Mouse (Mus musculus): ENCODE data around the gene Urm1. TPM values are rescaled to one million over a fixed set of nuclear protein-coding genes. Genes with fewer than 3 reads are reported as not detected.

Urm1 gene
- polyA plus RNA-seq, 1 experiment from 2014 or later: 18.4 TPM

- H3K36me3 ChIP-seq (replicated peaks; ENCODE audit: control insufficient read depth, insufficient read depth, low read depth, low read length): no peaks in the 10 kb centered on the region
- H3K27ac ChIP-seq (replicated peaks; ENCODE audit: low read depth, low read length): no peak overlapping the region
- H3K9ac ChIP-seq (replicated peaks; ENCODE audit: low read length): no peak overlapping the region
- ATAC-seq (replicated peaks; ENCODE audit: insufficient number of reproducible peaks, low FRiP score, low TSS enrichment, low read depth) (no peak), DNase-seq (ENCODE audit: low spot score) (no peak)
- no peaks in the 10 kb centered on the region for H3K27me3 ChIP-seq (ENCODE audit: control insufficient read depth, insufficient read depth, low read length)
- WGBS: 51% methylated on average over 2 of the region's 2 CpGs
- no peak overlapping the region for H3K4me2 ChIP-seq (ENCODE audit: low read depth, low read length)
- no peaks in the 10 kb centered on the region for H3K9me3 ChIP-seq (replicated peaks; ENCODE audit: control insufficient read depth, low read length)
- H3K4me3 ChIP-seq (ENCODE audit: low read depth, low read length): no peak overlapping the region
- H3K4me1 ChIP-seq (ENCODE audit: control insufficient read depth, insufficient read depth, low read length): no peaks in the 10 kb centered on the region
Measured at GRCm38 (mm10) chr2:29835391-29835899, 15.6 kb downstream of the Urm1 start.

- Histone ChIP-seq H3K27ac (replicated peaks; ENCODE audit: low read depth, low read length) (no peak overlapping the region), H3K4me2 (ENCODE audit: low read depth, low read length) (no peak overlapping the region), H3K36me3 (replicated peaks; ENCODE audit: control insufficient read depth, insufficient read depth, low read depth, low read length) (peaks cover 4% of the 10 kb centered on the region), H3K4me3 (ENCODE audit: low read depth, low read length) (no peak overlapping the region), H3K27me3 (ENCODE audit: control insufficient read depth, insufficient read depth, low read length) (peaks cover 14% of the 10 kb centered on the region), H3K4me1 (ENCODE audit: control insufficient read depth, insufficient read depth, low read length) (no peaks in the 10 kb centered on the region), H3K9me3 (replicated peaks; ENCODE audit: control insufficient read depth, low read length) (no peaks in the 10 kb centered on the region), H3K9ac (replicated peaks; ENCODE audit: low read length) (no peak overlapping the region)
- DNase-seq (ENCODE audit: low spot score): no peak
- peak; percentile 37; the same call in 1 of the 2 replicates for ATAC-seq (replicated peaks; ENCODE audit: insufficient number of reproducible peaks, low FRiP score, low TSS enrichment, low read depth)
- 54% methylated on average over 4 of the region's 4 CpGs for WGBS
Measured at GRCm38 (mm10) chr2:29839460-29839859, 19.6 kb downstream of the Urm1 start.

GRCm38 (mm10) chr2:29843231-29844105, 23.6 kb downstream of the Urm1 start:
- H3K9me3 ChIP-seq (replicated peaks; ENCODE audit: control insufficient read depth, low read length): no peaks in the 10 kb centered on the region
- no peak overlapping the region for H3K27ac ChIP-seq (replicated peaks; ENCODE audit: low read depth, low read length)
- H3K27me3 ChIP-seq (ENCODE audit: control insufficient read depth, insufficient read depth, low read length): peaks cover 44% of the 10 kb centered on the region
- H3K36me3 ChIP-seq (replicated peaks; ENCODE audit: control insufficient read depth, insufficient read depth, low read depth, low read length): peaks cover 4% of the 10 kb centered on the region
- 58% methylated on average over 9 of the region's 9 CpGs for WGBS
- no peak overlapping the region for H3K9ac ChIP-seq (replicated peaks; ENCODE audit: low read length)
- no peak overlapping the region for H3K4me3 ChIP-seq (ENCODE audit: low read depth, low read length)
- ATAC-seq (replicated peaks; ENCODE audit: insufficient number of reproducible peaks, low FRiP score, low TSS enrichment, low read depth) (no peak), DNase-seq (ENCODE audit: low spot score) (no peak)
- no peak overlapping the region for H3K4me2 ChIP-seq (ENCODE audit: low read depth, low read length)
- no peaks in the 10 kb centered on the region; the same call in 1 of the 2 replicates for H3K4me1 ChIP-seq (ENCODE audit: control insufficient read depth, insufficient read depth, low read length)

GRCm38 (mm10) chr2:29844115-29844514, 24.2 kb downstream of the Urm1 start:
- no peak overlapping the region for H3K9ac ChIP-seq (replicated peaks; ENCODE audit: low read length)
- H3K36me3 ChIP-seq (replicated peaks; ENCODE audit: control insufficient read depth, insufficient read depth, low read depth, low read length): peaks cover 4% of the 10 kb centered on the region
- peaks cover 45% of the 10 kb centered on the region for H3K27me3 ChIP-seq (ENCODE audit: control insufficient read depth, insufficient read depth, low read length)
- H3K4me3 ChIP-seq (ENCODE audit: low read depth, low read length): no peak overlapping the region; the same call in 1 of the 2 replicates
- ATAC-seq (replicated peaks; ENCODE audit: insufficient number of reproducible peaks, low FRiP score, low TSS enrichment, low read depth) (no peak), DNase-seq (ENCODE audit: low spot score) (no peak)
- WGBS: 61% methylated on average over 2 of the region's 2 CpGs
- H3K9me3 ChIP-seq (replicated peaks; ENCODE audit: control insufficient read depth, low read length): no peaks in the 10 kb centered on the region
- no peak overlapping the region for H3K4me2 ChIP-seq (ENCODE audit: low read depth, low read length)
- no peak overlapping the region for H3K27ac ChIP-seq (replicated peaks; ENCODE audit: low read depth, low read length)
- no peaks in the 10 kb centered on the region; the same call in 1 of the 2 replicates for H3K4me1 ChIP-seq (ENCODE audit: control insufficient read depth, insufficient read depth, low read length)

GRCm38 (mm10) chr2:29844661-29845060, 24.8 kb downstream of the Urm1 start:
- no peak overlapping the region for H3K9ac ChIP-seq (replicated peaks; ENCODE audit: low read length)
- peaks cover 45% of the 10 kb centered on the region for H3K27me3 ChIP-seq (ENCODE audit: control insufficient read depth, insufficient read depth, low read length)
- H3K36me3 ChIP-seq (replicated peaks; ENCODE audit: control insufficient read depth, insufficient read depth, low read depth, low read length): peaks cover 4% of the 10 kb centered on the region
- H3K4me1 ChIP-seq (ENCODE audit: control insufficient read depth, insufficient read depth, low read length): no peaks in the 10 kb centered on the region; the same call in 1 of the 2 replicates
- no peak for ATAC-seq (replicated peaks; ENCODE audit: insufficient number of reproducible peaks, low FRiP score, low TSS enrichment, low read depth)
- no peak overlapping the region for H3K4me3 ChIP-seq (ENCODE audit: low read depth, low read length)
- no peak for DNase-seq (ENCODE audit: low spot score)
- 9% methylated on average over 3 of the region's 3 CpGs for WGBS
- no peak overlapping the region for H3K27ac ChIP-seq (replicated peaks; ENCODE audit: low read depth, low read length)
- no peak overlapping the region for H3K4me2 ChIP-seq (ENCODE audit: low read depth, low read length)
- no peaks in the 10 kb centered on the region for H3K9me3 ChIP-seq (replicated peaks; ENCODE audit: control insufficient read depth, low read length)

- Histone ChIP-seq H3K4me3 (ENCODE audit: low read depth, low read length) (peak overlapping the region; percentile 28), H3K27me3 (ENCODE audit: control insufficient read depth, insufficient read depth, low read length) (peaks cover 45% of the 10 kb centered on the region), H3K9ac (replicated peaks; ENCODE audit: low read length) (peak overlapping the region; percentile 61), H3K4me1 (ENCODE audit: control insufficient read depth, insufficient read depth, low read length) (no peaks in the 10 kb centered on the region; the same call in 1 of the 2 replicates), H3K27ac (replicated peaks; ENCODE audit: low read depth, low read length) (0 out of 2 replicates have a peak overlapping the region, but pooled peaks have one; percentile 28), H3K4me2 (ENCODE audit: low read depth, low read length) (peak overlapping the region; percentile 61), H3K9me3 (replicated peaks; ENCODE audit: control insufficient read depth, low read length) (no peaks in the 10 kb centered on the region), H3K36me3 (replicated peaks; ENCODE audit: control insufficient read depth, insufficient read depth, low read depth, low read length) (peaks cover 4% of the 10 kb centered on the region)
- DNase-seq (ENCODE audit: low spot score) (peak; percentile 16), ATAC-seq (replicated peaks; ENCODE audit: insufficient number of reproducible peaks, low FRiP score, low TSS enrichment, low read depth) (no peak)
- 1% methylated on average over 25 of the region's 25 CpGs for whole genome bisulfite sequencing
Measured at GRCm38 (mm10) chr2:29845636-29846035, 25.8 kb downstream of the Urm1 start.

- H3K27me3 ChIP-seq (ENCODE audit: control insufficient read depth, insufficient read depth, low read length): peaks cover 45% of the 10 kb centered on the region
- 0 out of 2 replicates have a peak overlapping the region, but pooled peaks have one; percentile 28 for H3K27ac ChIP-seq (replicated peaks; ENCODE audit: low read depth, low read length)
Measured at GRCm38 (mm10) chr2:29846061-29846853, 26.4 kb downstream of the Urm1 start.

More at GRCm38 (mm10) chr2:29846061-29846853, 26.4 kb downstream of the Urm1 start:
- Histone ChIP-seq H3K4me3 (ENCODE audit: low read depth, low read length) (peak overlapping the region; percentile 28), H3K9ac (replicated peaks; ENCODE audit: low read length) (peak overlapping the region; percentile 61), H3K9me3 (replicated peaks; ENCODE audit: control insufficient read depth, low read length) (no peaks in the 10 kb centered on the region), H3K36me3 (replicated peaks; ENCODE audit: control insufficient read depth, insufficient read depth, low read depth, low read length) (peaks cover 4% of the 10 kb centered on the region), H3K4me1 (ENCODE audit: control insufficient read depth, insufficient read depth, low read length) (no peaks in the 10 kb centered on the region; the same call in 1 of the 2 replicates), H3K4me2 (ENCODE audit: low read depth, low read length) (peak overlapping the region; percentile 61)
- DNase-seq (ENCODE audit: low spot score) (peak; percentile 49), ATAC-seq (replicated peaks; ENCODE audit: insufficient number of reproducible peaks, low FRiP score, low TSS enrichment, low read depth) (peak; percentile 29; the same call in 1 of the 2 replicates)
- WGBS: 2% methylated on average over 45 of the region's 47 CpGs
